Mouse (Mus musculus) cerebellum, adult 2 months (tissue): ENCODE results near the gene Gpn1.

ENCODE experiments used
- CTCF ChIP-seq: fragments of 200-500 bp; IDR thresholded peaks from 2 replicates; pipeline ENCODE4 v1.5.1; 2011; ENCODE audit warnings: low read depth, mild to moderate bottlenecking, control low read depth, low read length, moderate library complexity, borderline replicate concordance; ENCODE audit not compliant: insufficient read depth
- POLR2A ChIP-seq: fragments of 200-500 bp; IDR thresholded peaks from 2 replicates; pipeline ENCODE4 v1.6.1; 2011; ENCODE audit warnings: low read length, control low read depth, borderline replicate concordance; ENCODE audit not compliant: insufficient read depth

DNA sequence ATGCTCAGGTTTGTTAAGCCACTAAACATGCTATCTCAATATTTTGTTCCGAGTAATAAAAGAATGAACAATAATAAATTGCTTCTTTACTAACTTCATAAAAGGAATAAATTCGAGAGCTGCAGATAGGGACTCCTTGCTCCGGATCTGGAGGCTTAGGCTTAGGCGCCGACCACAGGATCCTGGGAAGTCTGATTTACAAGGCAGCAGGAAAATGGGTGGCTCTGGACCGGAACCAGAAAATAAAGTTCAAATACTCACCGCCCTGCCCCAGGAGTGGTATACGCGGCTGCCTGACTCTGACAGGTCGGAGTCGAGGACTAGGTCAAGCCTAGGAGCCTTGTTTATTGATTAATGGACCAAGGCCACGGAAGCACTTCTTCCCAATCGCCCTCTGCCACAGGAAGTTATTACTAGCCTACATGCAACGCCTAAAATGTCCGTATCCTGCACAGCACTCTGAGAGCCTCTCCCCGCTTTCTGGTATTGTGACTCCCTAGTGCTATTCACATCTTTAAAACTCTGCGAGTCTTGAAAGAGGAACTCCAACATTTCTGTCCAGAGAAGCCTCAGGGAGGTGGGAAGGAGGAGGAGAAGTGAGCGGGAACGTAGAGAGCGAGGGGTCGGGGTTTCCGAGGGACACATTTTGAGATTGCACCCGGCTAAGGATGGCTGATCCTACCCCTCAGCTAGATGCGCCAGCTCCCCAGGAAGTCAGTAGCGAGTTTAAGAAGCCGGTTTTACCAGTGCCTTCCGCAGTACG lies 32.0 kb downstream of the Gpn1 start, which contains the start of gene Slc4a1ap:
- no peak for TF ChIP-seq CTCF
- TF ChIP-seq POLR2A, result peak; percentile 62; the same call in 1 of the 2 replicates
